Comparison of ENCODE assay signal across 23 mouse cellular contexts in the genomic region with DNA sequence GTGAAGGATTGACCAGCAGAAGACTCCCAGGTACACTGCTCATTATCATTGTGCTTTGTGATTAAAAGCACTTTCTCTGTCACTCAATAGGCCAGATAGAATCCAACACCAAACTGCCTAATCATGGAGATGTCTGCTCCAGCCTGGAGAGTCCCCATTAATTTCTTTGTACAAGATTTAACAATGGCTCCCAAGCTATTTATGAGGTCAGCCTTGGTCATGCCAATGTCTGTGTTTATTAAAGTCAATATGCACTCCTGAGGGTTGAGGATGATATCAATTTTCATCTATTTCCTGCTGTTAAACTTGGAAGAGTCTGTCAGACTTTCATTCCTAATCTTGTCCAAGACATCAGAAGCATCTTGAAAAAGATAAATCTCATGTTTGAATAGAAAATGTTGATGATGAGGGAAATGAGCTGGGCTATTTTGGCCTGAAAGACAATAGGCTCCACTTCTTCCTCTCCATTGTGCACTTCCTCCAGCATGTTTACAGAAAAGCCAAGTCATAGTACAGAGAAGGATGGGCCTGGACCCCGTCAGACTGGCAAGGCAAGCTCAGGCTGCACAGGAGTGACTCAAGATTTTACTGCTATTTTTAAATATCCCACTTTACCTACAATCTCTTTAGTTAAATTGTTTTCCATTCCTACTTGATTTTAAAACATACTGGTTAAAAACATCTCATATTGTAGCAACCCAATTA.
DNase-seq lines count a peak whose midpoint lies in the region; ATAC-seq lines count a peak whose summit lies in the region.
"Had no signal": no experiment of that assay in that cellular context is flagged by ENCODE, and none has a peak within 500 bp of the region (broad histone marks: within the 10 kb centered on the region; RNA-seq: fewer than 3 reads in every experiment).

No protein-coding gene starts in this region.

- 53% methylated on average over 1 of the region's 1 CpGs for WGBS in lung, embryonic 16.5 days

- H3K9me3 ChIP-seq in lung, embryonic 16.5 days (ENCODE audit: control insufficient read depth, low read length): no peaks in the 10 kb centered on the region
- H3K9me3 ChIP-seq: embryonic facial prominence, embryonic 13.5 days; embryonic facial prominence, embryonic 15.5 days; forebrain, embryonic 10.5 days; forebrain, embryonic 12.5 days had no signal

- H3K36me3 ChIP-seq in lung, embryonic 16.5 days (ENCODE audit: control insufficient read depth, insufficient read depth, low read length): no peaks in the 10 kb centered on the region
- H3K36me3 ChIP-seq: embryonic facial prominence, embryonic 13.5 days; embryonic facial prominence, embryonic 15.5 days; forebrain, embryonic 10.5 days; forebrain, embryonic 12.5 days had no signal

- H3K4me2 ChIP-seq in lung, embryonic 16.5 days (ENCODE audit: low read depth, low read length): no peak overlapping the region
- H3K4me2 ChIP-seq: embryonic facial prominence, embryonic 13.5 days; embryonic facial prominence, embryonic 15.5 days; forebrain, embryonic 12.5 days had no signal

- H3K4me3 ChIP-seq in lung, embryonic 16.5 days (ENCODE audit: low read length): no peak overlapping the region
- H3K4me3 ChIP-seq: embryonic facial prominence, embryonic 13.5 days; embryonic facial prominence, embryonic 15.5 days; erythroblast, embryonic 14.5 days; forebrain, embryonic 10.5 days; forebrain, embryonic 12.5 days had no signal

- H3K27me3 ChIP-seq in lung, embryonic 16.5 days (ENCODE audit: control insufficient read depth, insufficient read depth, low read depth, low read length): no peaks in the 10 kb centered on the region
- H3K27me3 ChIP-seq: embryonic facial prominence, embryonic 13.5 days; embryonic facial prominence, embryonic 15.5 days; forebrain, embryonic 12.5 days; Patski had no signal

- H3K27ac ChIP-seq in lung, embryonic 16.5 days (ENCODE audit: low read length): no peak overlapping the region
- H3K27ac ChIP-seq: embryonic facial prominence, embryonic 13.5 days; embryonic facial prominence, embryonic 15.5 days; forebrain, embryonic 10.5 days; forebrain, embryonic 12.5 days had no signal

- H3K9ac ChIP-seq in lung, embryonic 16.5 days (ENCODE audit: low read length): no peak overlapping the region
- H3K9ac ChIP-seq: embryonic facial prominence, embryonic 13.5 days; embryonic facial prominence, embryonic 15.5 days; forebrain, embryonic 12.5 days had no signal

- H3K4me1 ChIP-seq in lung, embryonic 16.5 days (replicated peaks; ENCODE audit: control insufficient read depth, insufficient read depth, low read length): no peaks in the 10 kb centered on the region
- H3K4me1 ChIP-seq: embryonic facial prominence, embryonic 13.5 days; embryonic facial prominence, embryonic 15.5 days; forebrain, embryonic 10.5 days; forebrain, embryonic 12.5 days had no signal

- peak; percentile 73 for ATAC-seq in lung, embryonic 16.5 days (ENCODE audit: low read depth)
- ATAC-seq: activated CD4-positive, CD25-positive, alpha-beta regulatory T cell, adult 4 months; forebrain, embryonic 14.5 days; forebrain, embryonic 16.5 days; Patski had no signal

- no peak for DNase-seq in lung, postnatal 25 days (ENCODE audit: low spot score)
- peak; percentile 12 for DNase-seq in lung, postnatal 10 days
- DNase-seq in lung, postnatal 36 days: no peak
- DNase-seq in cerebellum, adult 8-10 months: no peak
- DNase-seq: adrenal gland, adult 8-10 months; adrenal gland, postnatal 14 days; adrenal gland, postnatal 36 days; cerebellum, adult 11-12 months; cerebellum, adult 2 months; cerebellum, adult 9-11 months; cerebellum, postnatal 14 days; cerebellum, postnatal 36 days; embryo, embryonic 11 days had no signal
